Mouse (Mus musculus): Measurements from ENCODE around the gene Anapc1.
"Not testable (repeated sequence)": the region's sequence is repeated elsewhere in the genome, so short reads cannot be mapped to it uniquely, and the experiment has no call there.

Anapc1 gene

GRCm38 (mm10) chr2:128697047-128697446, 9.9 kb upstream of the Anapc1 start:
- DNase-seq (ENCODE audit: low spot score), result no peak

DNA sequence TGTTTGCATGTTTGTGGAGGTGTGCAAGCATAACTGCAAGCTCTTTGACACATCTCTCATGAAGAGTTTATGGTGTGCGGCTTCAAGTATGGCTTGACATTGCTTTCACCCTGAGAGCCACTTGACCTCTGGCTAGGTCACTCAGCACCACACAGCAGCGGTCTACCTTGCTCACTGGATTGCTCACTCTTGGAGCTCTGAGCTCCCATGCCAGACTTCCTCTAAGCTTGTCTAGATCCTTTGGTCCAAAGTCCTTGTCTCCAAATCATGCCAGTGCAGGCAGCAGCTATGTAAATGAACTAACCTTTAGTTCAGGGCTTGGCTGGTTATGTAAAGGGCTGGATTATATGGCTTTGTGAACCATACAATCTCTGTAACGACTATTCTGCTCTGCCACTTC, 9.2 kb upstream of the Anapc1 start:
- DNase-seq (ENCODE audit: low spot score), result peak; percentile 17

- no peak for DNase-seq (ENCODE audit: low spot score)
Observed at GRCm38 (mm10) chr2:128694548-128694947, 7.4 kb upstream of the Anapc1 start.

GRCm38 (mm10) chr2:128693828-128694227, 6.6 kb upstream of the Anapc1 start:
- DNase-seq (ENCODE audit: low spot score), result not testable (repeated sequence)

GRCm38 (mm10) chr2:128693236-128693635, 6.0 kb upstream of the Anapc1 start:
- no peak for DNase-seq (ENCODE audit: low spot score)

DNA sequence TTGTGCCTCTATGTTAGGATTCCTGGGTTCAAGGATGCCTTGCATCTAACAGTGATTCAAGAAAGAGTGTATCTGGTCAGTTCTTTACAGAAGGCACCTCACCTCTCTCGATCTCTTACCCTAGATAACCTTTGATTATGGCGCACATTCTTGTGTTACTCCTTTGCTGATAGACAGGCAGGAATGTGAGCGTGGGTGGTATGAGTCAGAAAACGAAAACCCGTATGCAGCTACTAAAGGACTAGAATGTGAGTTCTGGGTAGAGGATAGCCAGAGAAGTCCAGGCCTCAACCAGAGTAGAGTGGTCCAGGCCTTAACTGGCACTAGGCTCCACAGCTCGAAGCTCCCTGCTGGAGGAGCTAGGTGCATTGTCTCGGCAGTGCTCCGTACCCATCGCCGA, 5.6 kb upstream of the Anapc1 start:
- no peak for DNase-seq (ENCODE audit: low spot score)

DNA sequence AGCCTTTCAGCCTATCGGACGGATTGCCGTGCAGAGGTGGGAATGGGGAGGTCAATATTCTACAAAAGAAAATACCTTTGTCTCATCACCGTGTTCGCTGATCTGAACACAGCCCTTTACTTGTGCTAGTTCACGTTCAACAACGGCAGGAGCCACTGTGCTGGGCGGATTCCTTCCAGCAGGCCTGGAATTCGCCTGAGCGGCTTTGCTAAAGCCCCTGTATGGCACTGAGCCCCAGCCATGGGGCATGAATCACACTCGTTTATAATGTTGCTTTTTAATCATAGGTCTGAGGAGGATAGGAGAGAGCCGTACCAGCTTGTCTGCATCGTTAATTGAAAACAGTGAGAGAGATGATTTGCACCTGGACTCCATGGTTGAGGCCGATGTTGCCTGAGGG, 5.1 kb upstream of the Anapc1 start:
- no peak for DNase-seq (ENCODE audit: low spot score)

- no peak for DNase-seq (ENCODE audit: low spot score)
Observed at GRCm38 (mm10) chr2:128687558-128688120, 448 bp upstream of the Anapc1 start.

- no peak for DNase-seq (ENCODE audit: low spot score)
Observed at GRCm38 (mm10) chr2:128680661-128681060, 6.5 kb downstream of the Anapc1 start.

DNA sequence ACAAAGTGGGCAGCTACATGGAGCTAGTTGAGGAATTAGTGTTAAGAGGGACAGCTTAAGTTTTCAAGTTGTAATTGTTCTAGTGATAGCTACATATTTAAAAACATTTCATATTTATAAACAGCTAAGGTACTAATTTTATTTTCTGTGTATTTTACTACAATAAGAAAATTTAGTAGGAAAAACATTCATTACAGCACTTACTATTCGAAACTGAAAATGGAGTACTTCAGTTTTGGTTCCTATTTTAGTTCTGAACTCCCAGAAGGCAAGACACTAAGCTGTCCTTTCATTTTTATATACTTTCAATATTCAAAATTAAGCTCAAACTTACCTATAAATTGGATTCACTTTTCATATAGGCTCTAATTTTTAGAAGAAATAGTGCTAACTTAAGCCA, 66.6 kb downstream of the Anapc1 start:
- no peak for DNase-seq (ENCODE audit: low spot score)

DNA sequence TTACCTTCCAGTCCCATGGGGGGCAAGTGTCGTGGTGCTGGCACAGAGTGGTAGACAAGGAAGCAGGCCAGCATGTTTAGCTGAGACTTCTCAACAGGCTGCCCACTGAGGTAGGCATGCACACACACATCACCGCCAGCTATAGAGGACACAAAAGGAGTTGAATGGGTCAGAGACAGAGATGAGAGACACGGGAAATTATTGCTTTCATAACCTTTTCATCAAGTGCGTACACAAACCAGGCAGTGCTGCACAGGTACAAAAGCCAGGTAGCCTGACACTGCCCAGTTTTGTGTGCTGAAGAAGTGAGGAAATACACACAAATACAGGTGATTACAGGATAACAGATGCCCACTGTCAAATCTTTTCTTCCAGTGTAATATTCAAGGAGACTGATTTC, 71.8 kb downstream of the Anapc1 start:
- no peak for DNase-seq (ENCODE audit: low spot score)

DNA sequence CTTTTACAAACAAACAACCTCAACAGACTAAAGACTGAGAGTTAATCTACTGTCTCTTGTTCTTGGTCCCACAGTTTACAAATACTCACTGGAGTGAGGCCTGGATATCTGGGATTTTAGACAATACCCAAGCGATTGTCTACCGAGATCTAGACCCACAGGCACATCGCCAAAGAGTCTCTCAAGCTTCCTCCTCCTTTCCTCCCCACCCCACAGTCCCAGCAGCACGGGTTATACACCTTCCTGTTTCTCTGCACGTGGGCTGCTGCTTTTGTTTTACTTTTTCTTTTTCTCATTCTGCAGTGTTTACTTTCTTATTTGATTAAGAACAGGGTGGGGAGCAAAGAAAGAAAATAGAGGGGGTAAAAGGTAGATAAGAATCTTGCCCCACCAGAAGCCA, 73.8 kb downstream of the Anapc1 start:
- no peak for DNase-seq (ENCODE audit: low spot score)

- DNase-seq (ENCODE audit: low spot score), result peak; percentile 73
Observed at GRCm38 (mm10) chr2:128612275-128612674, 74.9 kb downstream of the Anapc1 start.

- DNase-seq (ENCODE audit: low spot score), result no peak
Observed at GRCm38 (mm10) chr2:128611178-128611577, 76.0 kb downstream of the Anapc1 start.

- peak; percentile 23 for DNase-seq (ENCODE audit: low spot score)
Observed at GRCm38 (mm10) chr2:128609286-128609685, 77.9 kb downstream of the Anapc1 start.

GRCm38 (mm10) chr2:128601534-128601933, 85.7 kb downstream of the Anapc1 start:
- no peak for DNase-seq (ENCODE audit: low spot score)

- DNase-seq (ENCODE audit: low spot score), result no peak
Observed at GRCm38 (mm10) chr2:128592301-128592700, 94.9 kb downstream of the Anapc1 start.

DNA sequence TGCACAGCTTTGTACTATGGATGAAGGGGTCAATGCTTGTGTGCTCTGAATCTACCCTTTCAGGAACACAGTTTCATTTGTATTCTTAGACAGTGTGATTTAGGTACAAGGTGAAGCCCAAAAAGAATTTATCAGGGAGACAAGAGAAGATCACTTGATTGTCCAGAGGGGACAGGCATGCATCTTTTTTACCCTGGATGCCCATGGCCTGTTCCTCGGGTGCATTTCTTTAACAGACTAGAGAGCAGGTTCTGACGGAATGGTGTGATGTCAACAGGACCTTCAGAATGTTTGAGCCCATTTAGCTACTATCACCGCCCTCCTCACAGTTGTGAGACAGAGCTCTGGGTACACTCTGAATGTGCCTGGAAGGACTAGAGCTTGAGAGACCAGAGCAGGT, 96.3 kb downstream of the Anapc1 start, which contains the start of gene Spdye4c:
TSS of gene Spdye4c (plus strand) at position 301 of the 400 bp plus-strand sequence.
- no peak for DNase-seq (ENCODE audit: low spot score)

- DNase-seq (ENCODE audit: low spot score), result no peak
Observed at GRCm38 (mm10) chr2:128582881-128583280, 104.3 kb downstream of the Anapc1 start.

DNA sequence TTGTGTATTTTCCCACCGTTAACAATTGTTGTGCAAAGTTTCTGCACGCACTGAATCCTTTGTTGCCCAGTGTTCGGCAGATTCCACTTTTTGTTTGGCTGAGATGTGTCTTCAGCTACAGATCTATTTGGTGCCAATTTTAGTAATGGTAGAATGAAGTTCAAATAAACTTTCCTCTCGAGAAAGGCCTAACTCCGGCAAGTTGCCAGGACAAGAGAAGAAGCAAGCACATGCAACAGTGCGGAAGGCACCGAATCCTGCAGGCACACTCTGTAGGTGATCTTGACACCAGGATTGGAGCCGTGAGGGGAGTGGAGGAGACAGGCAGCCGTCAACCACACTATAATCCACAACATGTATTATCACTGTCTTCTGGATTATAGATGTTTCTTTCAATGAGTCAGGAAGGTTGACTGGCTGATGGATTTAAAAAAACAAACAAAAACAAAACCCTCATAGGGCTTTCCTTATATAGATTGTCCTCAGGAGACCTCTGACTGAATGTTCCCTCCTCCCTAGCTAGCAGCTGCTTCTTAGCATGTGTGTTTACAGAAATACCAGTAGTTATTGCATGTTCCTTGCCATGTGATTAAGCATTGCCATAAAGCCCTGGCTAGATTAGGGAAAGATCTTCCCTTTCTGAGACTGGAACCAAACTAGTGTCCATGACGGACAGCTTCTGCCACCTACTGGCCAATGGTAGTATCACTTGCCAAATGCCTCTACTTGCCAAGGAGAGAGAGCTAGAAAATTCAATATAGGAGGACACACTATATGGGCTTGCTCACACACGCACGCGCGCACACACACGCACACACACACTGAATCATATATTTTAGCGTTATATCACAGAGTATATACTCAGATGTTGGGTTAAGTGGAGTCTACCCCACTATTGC, 114.2 kb downstream of the Anapc1 start:
- peak; percentile 59 for DNase-seq (ENCODE audit: low spot score)

GRCm38 (mm10) chr2:128571001-128571400, 116.2 kb downstream of the Anapc1 start:
- DNase-seq (ENCODE audit: low spot score), result no peak

DNA sequence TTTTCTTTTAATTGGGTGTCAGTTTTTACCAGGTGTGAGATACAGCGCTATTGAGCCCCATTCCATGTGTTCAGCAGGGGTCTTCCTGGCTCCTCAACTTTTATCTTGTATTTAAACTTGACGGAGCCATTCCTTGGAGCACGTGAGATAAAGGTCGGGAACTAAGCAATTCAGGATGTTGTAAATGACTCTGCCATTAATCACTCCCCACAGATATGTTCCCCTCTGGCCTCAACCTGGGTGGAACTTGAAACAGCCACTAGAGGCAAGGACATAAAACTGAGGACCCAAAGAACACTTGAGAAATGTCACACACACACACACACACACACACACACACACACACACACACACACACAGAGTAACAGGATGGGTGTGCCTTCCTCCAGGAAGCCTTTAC, 118.7 kb downstream of the Anapc1 start:
- DNase-seq (ENCODE audit: low spot score), result no peak

GRCm38 (mm10) chr2:128568018-128568417, 119.2 kb downstream of the Anapc1 start:
- peak; percentile 57 for DNase-seq (ENCODE audit: low spot score)

All from yolk sac, embryonic 10.5 days (tissue).